Mouse (Mus musculus) heart, adult 2 months (tissue): Measurements from ENCODE around the gene Ncbp3.

Experiments used
- CTCF ChIP-seq: fragments of 200-600 bp; IDR thresholded peaks from 2 replicates; pipeline ENCODE4 v1.8.1; 2022; ENCODE audit warnings: antibody characterized with exemption, mild to moderate bottlenecking, moderate library complexity
- POLR2A ChIP-seq: fragments of 200-500 bp; IDR thresholded peaks from 2 replicates; pipeline ENCODE4 v1.6.1; 2011; ENCODE audit warnings: mild to moderate bottlenecking, low read depth, low read length, control low read depth; ENCODE audit not compliant: insufficient read depth

DNA sequence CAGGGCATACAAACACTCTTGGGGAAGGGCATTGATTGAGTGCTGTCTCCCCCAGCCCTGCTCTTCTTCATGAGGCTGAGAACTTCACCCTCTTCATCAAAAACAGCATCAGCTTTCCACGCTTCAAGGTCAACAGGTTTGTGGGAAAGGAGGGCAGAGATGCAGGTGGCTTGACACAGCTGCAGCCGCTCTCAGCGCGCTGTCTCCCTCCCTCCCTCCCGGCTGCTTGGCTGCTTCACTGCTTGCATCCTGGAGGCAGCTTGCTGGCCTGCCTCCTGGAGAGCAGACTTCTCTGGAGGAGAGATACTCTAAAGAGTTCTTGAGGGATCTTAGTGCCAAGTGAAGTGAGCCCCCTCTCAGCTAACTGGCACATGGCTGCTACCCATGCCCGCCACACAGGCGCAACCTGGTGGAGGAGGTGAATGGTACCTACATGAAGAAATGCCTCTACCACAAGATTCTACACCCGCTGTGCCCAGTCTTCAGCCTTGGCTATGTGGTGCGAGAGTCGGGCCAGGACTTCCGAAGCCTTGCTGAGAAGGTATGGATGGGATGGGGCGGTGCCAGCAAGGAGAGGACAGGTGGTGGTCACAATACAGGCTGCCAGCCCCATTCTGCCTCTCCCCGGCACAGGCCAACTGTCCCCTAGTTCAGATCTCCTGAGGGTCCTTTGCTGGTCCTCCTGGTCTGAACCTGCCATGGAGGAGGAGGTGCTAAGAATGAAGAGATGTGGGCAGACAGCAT is 37.9 kb upstream of the Ncbp3 start:
- TF ChIP-seq CTCF (no peak), POLR2A (no peak)
